Mouse (Mus musculus): Measurements from ENCODE around the gene Reep1.

- no peak for TF ChIP-seq EP300 (IDR thresholded peaks at IDR 0.05; ENCODE audit: insufficient read depth, low read depth, low read length)
- no peak for TF ChIP-seq POLR2A (IDR thresholded peaks at IDR 0.05; ENCODE audit: insufficient read depth, low read length)
- no peak for TF ChIP-seq CTCF (IDR thresholded peaks at IDR 0.05; ENCODE audit: low read depth, low read length)
These were observed 28.2 kb downstream of the Reep1 start for GRCm38 (mm10) chr6:71735600-71736010.

All from ES-Bruce4 (cell line).